Mouse (Mus musculus) subcutaneous adipose tissue, adult 2 months (tissue): ENCODE results near the gene C5ar1. TPM values are rescaled to one million over a fixed set of nuclear protein-coding genes. Genes with fewer than 3 reads are reported as not detected.

Experiments used
- polyA plus RNA-seq: library from polyadenylated mRNA; depleted of rRNA; stranded (reverse); fragments of >200 nt; gene quantifications from 2 replicates; pipeline ENCODE4 v1.2.3, GENCODE M21; 2012; ENCODE audit warnings: low replicate concordance; rRNA removed

Gene C5ar1
- 29.1 and 29.9 TPM in 2 replicates for polyA plus RNA-seq

GRCm38 (mm10) chr7:16259110-16259590 is at the start of gene C5ar1:
Gene C5ar1 (minus strand): TSS chr7:16259540.

DNA sequence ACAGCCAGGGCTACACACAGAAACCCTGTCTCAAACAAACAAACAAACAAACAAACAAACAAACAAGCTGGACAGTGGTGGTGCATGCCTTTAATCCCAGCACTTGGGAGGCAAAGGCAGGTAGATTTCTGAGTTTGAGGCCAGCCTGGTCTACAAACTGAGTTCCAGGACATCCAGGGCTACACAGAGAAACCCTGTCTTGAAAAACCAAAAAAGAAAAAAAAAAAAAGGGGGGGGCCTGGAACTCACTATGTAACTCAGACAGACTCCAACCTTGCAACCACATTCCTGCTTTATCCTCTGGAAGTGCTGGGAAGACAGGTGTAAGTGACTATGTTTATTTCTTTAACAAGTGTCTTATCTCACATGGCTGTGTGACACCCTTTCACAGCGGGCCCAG is 48.8 kb upstream of the C5ar1 start, which contains the start of gene Bbc3:
TSS of gene Bbc3 (plus strand) at position 301 of the 400 bp plus-strand sequence.

DNA sequence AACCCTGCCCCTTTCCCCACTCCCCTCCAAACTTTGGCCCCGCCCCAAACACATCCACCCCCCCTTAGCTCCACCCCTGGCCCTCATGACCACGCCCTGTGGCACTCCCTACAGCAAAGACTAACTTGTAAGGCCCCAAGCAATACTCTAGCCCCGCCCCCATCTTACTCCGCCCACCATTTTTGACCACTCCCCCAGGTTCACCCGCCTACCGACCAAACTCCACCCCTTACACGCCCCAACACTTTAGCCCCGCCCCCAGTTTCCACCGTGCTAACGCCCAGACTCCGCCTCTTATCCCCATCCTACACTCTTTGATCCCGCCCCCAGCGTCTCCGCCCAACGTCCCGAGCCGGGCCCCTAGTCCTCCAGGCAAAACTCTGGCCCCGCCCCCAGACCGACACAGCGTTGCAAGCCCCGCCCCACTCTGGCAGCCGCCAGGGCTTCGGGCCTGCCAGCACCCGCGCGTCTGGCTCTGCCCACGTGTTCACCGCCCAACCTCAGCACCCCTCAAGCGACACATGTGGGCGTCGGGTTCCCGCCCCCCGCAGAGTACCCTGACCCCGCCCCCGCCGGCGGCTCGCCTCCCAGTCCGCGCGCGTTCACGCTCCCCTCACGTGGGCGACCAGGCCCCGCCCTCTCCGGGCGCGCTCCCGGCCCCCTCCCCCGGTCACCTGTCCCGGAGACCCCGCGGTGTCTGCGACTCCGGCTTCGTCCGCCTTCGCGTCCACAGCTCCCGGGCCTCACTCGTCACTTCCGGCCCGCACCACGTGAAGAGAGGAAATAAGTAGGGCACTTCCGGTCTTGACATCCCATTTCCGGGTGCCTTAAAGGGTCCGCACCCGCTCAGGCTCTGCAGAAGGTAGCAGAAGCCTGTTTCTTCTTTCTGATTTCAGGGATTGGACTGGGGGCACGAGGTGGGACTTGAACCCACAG is 27.0 kb upstream of the C5ar1 start, which contains the start of gene Ccdc9:
TSS of gene Ccdc9 (minus strand) at position 770 of the 936 bp plus-strand sequence.

GRCm38 (mm10) chr7:16273081-16273765 is 13.9 kb upstream of the C5ar1 start, which contains the start of gene Inafm1:
Gene Inafm1 (minus strand): TSS chr7:16273617.

DNA sequence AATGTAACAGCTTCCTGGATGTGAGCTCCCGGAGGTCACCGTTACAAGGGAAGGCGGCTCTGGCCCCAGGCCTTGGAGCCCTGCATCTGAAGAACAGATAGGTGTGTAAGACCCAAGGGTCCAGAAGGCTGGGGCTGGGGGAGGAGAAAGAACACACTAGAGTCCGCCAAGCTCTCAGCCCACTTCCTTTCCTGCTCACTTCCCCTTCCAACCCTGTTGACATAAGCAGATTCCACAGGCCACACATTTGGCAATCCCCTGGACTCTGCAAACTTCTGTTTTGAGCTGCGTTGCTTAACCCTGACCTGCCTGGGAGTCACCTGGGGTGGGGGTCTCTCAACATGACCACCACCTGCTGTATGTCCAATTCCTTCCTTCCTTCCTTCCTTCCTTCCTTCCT is 15.3 kb downstream of the C5ar1 start, which contains the start of gene C5ar2:
TSS of gene C5ar2 (minus strand) at position 88 of the 400 bp plus-strand sequence.

DNA sequence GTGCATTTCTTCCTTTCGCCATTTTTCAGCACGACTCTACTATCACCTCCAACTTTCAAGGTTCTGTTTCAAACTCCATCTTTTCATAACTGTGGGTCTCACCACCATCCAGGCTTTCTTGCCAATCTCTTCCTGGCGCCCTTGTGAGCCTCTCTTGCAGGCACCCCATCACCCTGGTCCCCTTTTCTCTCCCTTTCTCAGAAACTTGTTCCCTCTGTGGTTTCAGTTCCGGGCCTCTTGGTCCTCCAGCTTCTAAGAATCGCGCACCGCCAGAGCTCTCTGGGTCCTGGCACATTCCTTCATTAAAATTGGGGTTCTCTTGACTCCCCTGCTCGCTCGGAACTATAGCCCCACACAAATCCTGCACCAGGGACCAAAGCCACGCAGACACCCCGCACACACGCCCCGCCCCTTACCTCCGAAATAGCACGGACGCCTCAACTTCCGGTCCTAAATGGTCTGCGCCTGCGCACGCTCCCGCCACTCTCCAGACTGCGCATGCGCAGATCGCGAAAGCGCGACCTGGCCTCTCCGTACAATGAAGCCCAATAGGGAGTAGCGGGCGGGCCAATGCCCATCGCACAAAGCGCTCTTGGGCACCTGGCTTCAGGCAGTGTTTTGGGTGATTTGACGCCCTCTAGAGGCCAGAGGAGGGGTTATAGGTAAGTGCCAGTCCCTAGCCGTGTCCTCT is 37.6 kb downstream of the C5ar1 start, which contains the start of gene Dhx34:
TSS of gene Dhx34 (minus strand) at position 456 of the 691 bp plus-strand sequence.

Other genes with a start within 250 kb of the C5ar1 start
- 7.2 and 10.4 TPM in 2 replicates for gene Bicra, start 211.6 kb downstream of the C5ar1 start, polyA plus RNA-seq
- gene Zfp541, start 197.7 kb downstream of the C5ar1 start, polyA plus RNA-seq = not detected in 2 replicates
- 224 and 283 TPM in 2 replicates for gene Napa, start 161.1 kb downstream of the C5ar1 start, polyA plus RNA-seq
- gene Kptn, start 139.6 kb downstream of the C5ar1 start, polyA plus RNA-seq = 39.1 and 45.8 TPM in 2 replicates
- gene Slc8a2, start 129.7 kb downstream of the C5ar1 start, polyA plus RNA-seq = 0.40 and 9.1 TPM in 2 replicates
- 23.5 and 68.3 TPM in 2 replicates for gene Meis3, start 84.5 kb downstream of the C5ar1 start, polyA plus RNA-seq
- gene Dhx34, start 37.5 kb downstream of the C5ar1 start, polyA plus RNA-seq = 23.2 and 25.9 TPM in 2 replicates
- 1.4 and 1.7 TPM in 2 replicates for gene C5ar2, start 15.4 kb downstream of the C5ar1 start, polyA plus RNA-seq
- 18.8 and 39.6 TPM in 2 replicates for gene Inafm1, start 14.1 kb upstream of the C5ar1 start, polyA plus RNA-seq
- gene Ccdc9, start 27.3 kb upstream of the C5ar1 start, polyA plus RNA-seq = 28.3 and 41.4 TPM in 2 replicates
- 20.8 and 21.7 TPM in 2 replicates for gene Bbc3, start 48.9 kb upstream of the C5ar1 start, polyA plus RNA-seq
- gene Sae1, start 128.3 kb upstream of the C5ar1 start, polyA plus RNA-seq = 37.8 and 51.4 TPM in 2 replicates
- gene Zc3h4, start 141.4 kb upstream of the C5ar1 start, polyA plus RNA-seq = 25.7 and 45.3 TPM in 2 replicates
- 90.3 and 106 TPM in 2 replicates for gene Tmem160, start 193.2 kb upstream of the C5ar1 start, polyA plus RNA-seq
- gene Npas1, start 218.2 kb upstream of the C5ar1 start, polyA plus RNA-seq = not detected in 2 replicates